Mouse (Mus musculus): ENCODE results near the gene Pik3cg. TPM values are rescaled to one million over a fixed set of nuclear protein-coding genes. Genes with fewer than 3 reads are reported as not detected.
A peak's percentile ranks its signal among the peaks of the same experiment; 100 is the strongest.

The Pik3cg gene
- polyA plus RNA-seq, 1 experiment from 2014 or later = 0.75 TPM

DNA sequence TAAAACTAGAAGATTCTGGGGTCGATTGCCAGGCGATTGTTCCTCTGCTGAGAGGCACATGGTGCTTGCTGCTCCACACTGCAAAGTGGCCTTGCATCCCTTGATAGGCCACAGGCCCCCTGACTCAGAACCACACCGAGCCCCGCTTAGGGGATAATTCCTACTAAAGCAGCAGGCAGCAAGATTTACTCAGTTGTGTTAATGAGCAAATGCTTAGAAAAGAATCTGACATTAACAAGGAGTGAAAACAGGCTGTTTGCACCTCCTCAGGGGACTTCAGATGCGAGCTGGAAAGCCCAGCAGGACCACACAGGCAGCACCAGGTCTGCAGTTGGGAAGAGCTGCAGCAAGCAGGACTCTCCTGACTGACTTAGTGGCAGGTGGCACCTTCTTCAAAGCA is 39.3 kb downstream of the Pik3cg start:
- 0 out of 2 replicates have a peak, but pooled peaks cover 8% of the 10 kb centered on the region for H3K4me1 ChIP-seq
- H3K4me3 ChIP-seq = no peak overlapping the region
- H3K36me3 ChIP-seq = no peaks in the 10 kb centered on the region
- no peaks in the 10 kb centered on the region for H3K9me3 ChIP-seq (replicated peaks)
- no peak for DNase-seq (ENCODE audit: low spot score)
- WGBS = 13% methylated on average over 5 of the region's 5 CpGs
- H3K27me3 ChIP-seq (ENCODE audit: low read depth, poor library complexity, severe bottlenecking) = no peaks in the 10 kb centered on the region
- H3K27ac ChIP-seq (replicated peaks) = no peak overlapping the region

DNA sequence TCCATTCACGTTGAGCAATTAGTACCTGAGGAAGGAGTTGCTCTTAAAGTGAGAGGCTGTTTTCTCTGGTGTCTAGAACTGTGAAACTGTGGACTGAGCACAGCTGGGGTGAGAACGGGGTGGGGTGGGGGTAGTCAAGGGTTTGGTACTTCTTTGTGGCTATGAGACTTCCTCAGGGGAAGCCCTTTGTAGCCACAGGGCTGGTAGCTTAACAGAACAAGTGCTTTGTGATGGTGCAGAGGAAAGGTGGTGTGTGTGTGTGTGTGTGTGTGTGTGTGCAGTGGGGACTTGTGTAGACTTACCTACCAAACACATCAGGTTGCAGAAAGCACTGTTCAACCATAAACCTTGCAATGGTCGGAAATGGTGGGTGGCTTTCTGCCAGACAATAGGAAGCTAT is 39.7 kb downstream of the Pik3cg start:
- H3K9me3 ChIP-seq (replicated peaks) = no peaks in the 10 kb centered on the region
- H3K36me3 ChIP-seq = no peaks in the 10 kb centered on the region
- H3K4me3 ChIP-seq = no peak overlapping the region
- WGBS = 21% methylated on average over 3 of the region's 3 CpGs
- no peak for DNase-seq (ENCODE audit: low spot score)
- H3K27me3 ChIP-seq (ENCODE audit: low read depth, poor library complexity, severe bottlenecking) = no peaks in the 10 kb centered on the region
- no peak overlapping the region for H3K27ac ChIP-seq (replicated peaks)
- 0 out of 2 replicates have a peak, but pooled peaks cover 8% of the 10 kb centered on the region for H3K4me1 ChIP-seq

DNA sequence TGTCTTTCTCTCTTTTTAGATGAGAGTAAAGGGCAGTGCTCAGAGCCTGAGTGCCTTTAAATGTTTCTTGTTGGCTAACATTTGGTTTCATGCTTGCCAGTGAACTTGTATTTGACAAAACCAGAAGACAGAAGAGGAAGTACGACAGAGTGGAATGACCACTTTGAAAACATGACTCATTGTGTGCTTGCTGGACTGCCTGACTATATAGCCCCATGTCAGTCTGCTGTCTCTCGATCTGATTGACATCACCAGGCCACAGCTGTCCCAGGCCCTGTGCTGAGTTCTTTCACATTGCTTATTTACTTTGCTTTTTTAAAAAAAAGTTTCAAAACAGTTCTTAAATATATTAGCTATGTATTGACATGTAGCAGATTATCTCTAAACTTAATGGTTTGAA is 44.8 kb downstream of the Pik3cg start:
- Histone ChIP-seq H3K36me3 (no peaks in the 10 kb centered on the region), H3K4me1 (peaks cover 5% of the 10 kb centered on the region), H3K9me3 (replicated peaks) (no peaks in the 10 kb centered on the region), H3K4me3 (no peak overlapping the region), H3K27ac (replicated peaks) (no peak overlapping the region), H3K27me3 (ENCODE audit: low read depth, poor library complexity, severe bottlenecking) (no peaks in the 10 kb centered on the region)
- no peak for DNase-seq (ENCODE audit: low spot score)
- WGBS = 86% methylated on average over 2 of the region's 2 CpGs

DNA sequence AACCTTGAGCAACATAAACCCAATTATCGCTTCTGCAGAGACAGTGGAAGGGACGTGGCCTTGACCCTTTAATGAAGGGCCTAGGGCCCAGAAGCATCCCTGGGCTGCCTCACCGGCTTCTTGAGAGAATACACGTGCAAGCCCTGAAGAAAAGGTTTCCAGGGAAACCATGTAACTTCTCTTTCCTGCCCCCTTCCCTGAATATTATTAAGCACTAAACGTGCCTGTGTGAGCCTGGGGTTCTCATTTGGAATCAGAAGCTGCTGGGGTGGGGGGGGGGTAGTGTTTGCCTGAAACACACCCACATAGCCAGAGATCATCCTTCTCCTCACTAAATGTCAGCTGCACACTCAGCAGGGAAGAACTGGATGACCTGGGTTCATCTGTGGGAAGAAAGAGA is 49.7 kb downstream of the Pik3cg start:
- Histone ChIP-seq H3K9me3 (replicated peaks) (no peaks in the 10 kb centered on the region), H3K4me1 (peaks cover 7% of the 10 kb centered on the region), H3K27ac (replicated peaks) (no peak overlapping the region), H3K36me3 (no peaks in the 10 kb centered on the region), H3K27me3 (ENCODE audit: low read depth, poor library complexity, severe bottlenecking) (no peaks in the 10 kb centered on the region), H3K4me3 (no peak overlapping the region)
- 35% methylated on average over 5 of the region's 5 CpGs for WGBS
- no peak for DNase-seq (ENCODE audit: low spot score)

DNA sequence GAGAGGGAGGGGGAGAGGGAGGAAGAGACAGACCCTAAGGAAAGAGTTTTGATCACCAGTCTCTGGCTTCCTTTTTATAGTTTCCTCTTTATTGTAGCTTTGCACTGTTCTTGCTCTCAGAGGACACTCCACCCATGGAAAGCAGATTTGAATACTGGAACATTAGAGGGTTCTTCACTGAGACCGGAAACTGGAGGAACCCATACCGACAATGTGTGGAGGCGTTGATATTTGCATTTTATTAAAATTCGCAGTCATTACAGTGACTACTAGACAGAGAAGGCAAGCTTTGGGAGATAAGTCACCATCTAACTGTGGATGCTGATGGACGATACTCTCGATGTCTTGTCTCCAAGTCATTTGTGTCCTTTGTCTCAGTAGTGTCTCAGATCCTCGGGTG is 61.9 kb downstream of the Pik3cg start:
- no peaks in the 10 kb centered on the region for H3K36me3 ChIP-seq
- H3K27ac ChIP-seq (replicated peaks) = no peak overlapping the region
- no peaks in the 10 kb centered on the region for H3K4me1 ChIP-seq
- H3K9me3 ChIP-seq (replicated peaks) = no peaks in the 10 kb centered on the region
- WGBS = 91% methylated on average over 7 of the region's 7 CpGs
- DNase-seq (ENCODE audit: low spot score) = no peak
- no peak overlapping the region for H3K4me3 ChIP-seq
- no peaks in the 10 kb centered on the region for H3K27me3 ChIP-seq (ENCODE audit: low read depth, poor library complexity, severe bottlenecking)

DNA sequence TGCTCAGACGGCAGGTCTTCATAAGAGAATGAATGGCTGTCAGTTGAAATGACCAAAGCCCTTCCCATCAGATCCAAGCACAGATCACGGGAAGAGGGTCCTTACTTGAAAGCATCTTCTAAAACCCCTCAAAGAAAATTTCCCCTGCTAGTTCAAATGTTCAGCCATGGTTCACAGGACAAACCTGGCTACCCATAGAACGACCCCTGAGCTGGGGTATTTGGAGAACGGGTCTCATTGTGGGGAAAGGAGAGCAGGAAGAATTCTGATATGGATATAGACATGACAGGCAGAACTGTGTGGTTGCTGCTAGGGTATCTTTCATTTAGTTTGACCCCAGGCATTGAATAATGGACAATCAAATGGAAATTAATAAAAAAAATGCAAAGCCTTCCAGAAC is 62.8 kb downstream of the Pik3cg start:
- no peak overlapping the region for H3K4me3 ChIP-seq
- no peaks in the 10 kb centered on the region for H3K9me3 ChIP-seq (replicated peaks)
- WGBS = 83% methylated on average over 4 of the region's 4 CpGs
- no peaks in the 10 kb centered on the region for H3K27me3 ChIP-seq (ENCODE audit: low read depth, poor library complexity, severe bottlenecking)
- no peaks in the 10 kb centered on the region for H3K36me3 ChIP-seq
- no peak overlapping the region for H3K27ac ChIP-seq (replicated peaks)
- DNase-seq (ENCODE audit: low spot score) = no peak
- H3K4me1 ChIP-seq = no peaks in the 10 kb centered on the region

DNA sequence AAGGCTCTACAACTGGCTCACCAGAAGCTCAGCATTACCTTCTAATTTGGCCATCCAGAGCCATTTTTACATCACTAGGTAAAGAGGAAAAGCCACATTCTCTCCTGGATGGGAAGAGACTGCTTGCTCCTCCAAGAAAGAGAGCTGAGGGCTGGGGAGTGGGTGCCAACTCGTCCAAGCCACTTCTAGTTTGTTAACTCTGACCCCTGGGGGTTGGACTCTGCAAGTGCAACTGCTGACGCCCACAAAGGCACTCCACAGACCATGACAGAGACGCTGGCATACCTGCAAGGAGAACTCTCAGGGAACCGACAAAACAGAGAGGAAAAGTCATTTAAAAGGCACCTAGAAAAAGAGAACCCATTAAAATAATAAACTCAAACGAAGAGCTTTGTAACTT is 63.9 kb downstream of the Pik3cg start:
- WGBS = 4% methylated on average over 5 of the region's 5 CpGs
- DNase-seq (ENCODE audit: low spot score) = peak; percentile 74
- H3K27ac ChIP-seq (replicated peaks) = no peak overlapping the region
- no peak overlapping the region for H3K4me3 ChIP-seq
- H3K36me3 ChIP-seq = no peaks in the 10 kb centered on the region
- no peaks in the 10 kb centered on the region for H3K27me3 ChIP-seq (ENCODE audit: low read depth, poor library complexity, severe bottlenecking)
- H3K9me3 ChIP-seq (replicated peaks) = no peaks in the 10 kb centered on the region
- no peaks in the 10 kb centered on the region for H3K4me1 ChIP-seq

DNA sequence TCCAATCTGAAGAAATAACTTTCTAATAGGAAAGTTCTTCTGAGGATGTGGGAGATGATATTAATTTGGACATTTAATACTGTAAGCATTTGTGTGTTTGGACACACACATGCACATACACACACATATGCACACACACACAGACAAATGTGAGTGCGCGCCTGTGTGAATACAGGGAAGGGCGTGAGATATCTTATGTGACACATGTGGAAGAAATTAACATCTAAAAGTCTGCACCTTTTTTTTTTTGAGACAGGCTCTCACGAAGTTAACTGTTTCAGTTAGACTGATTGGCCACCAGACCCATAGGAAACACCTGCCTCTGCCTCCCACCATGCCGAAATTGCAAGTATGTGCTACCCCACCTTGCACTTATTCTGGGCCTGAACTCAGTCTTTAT is 64.7 kb downstream of the Pik3cg start:
- no peak overlapping the region for H3K27ac ChIP-seq (replicated peaks)
- DNase-seq (ENCODE audit: low spot score) = no peak
- H3K4me3 ChIP-seq = no peak overlapping the region
- no peaks in the 10 kb centered on the region for H3K4me1 ChIP-seq
- no peaks in the 10 kb centered on the region for H3K27me3 ChIP-seq (ENCODE audit: low read depth, poor library complexity, severe bottlenecking)
- WGBS = 84% methylated on average over 5 of the region's 5 CpGs
- H3K36me3 ChIP-seq = no peaks in the 10 kb centered on the region
- H3K9me3 ChIP-seq (replicated peaks) = no peaks in the 10 kb centered on the region

DNA sequence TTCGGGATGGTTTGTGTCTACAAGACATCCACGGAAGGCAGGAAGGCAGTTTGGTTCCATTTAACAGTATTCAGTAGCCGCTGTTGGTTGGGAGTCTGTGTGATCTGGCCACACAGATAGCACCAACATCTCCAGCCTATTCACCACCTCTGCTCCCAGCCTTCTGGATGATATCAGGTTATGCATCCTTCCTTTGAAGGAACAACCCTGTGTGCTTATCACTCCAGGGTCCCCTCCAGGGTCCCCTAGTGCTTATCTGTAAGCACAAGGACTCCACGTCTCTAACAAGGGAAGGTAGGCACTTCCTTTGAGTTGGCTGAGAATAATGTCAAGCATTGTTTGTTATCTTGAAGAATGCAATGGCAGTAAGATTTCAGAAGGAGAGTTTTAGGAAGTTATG is 65.3 kb downstream of the Pik3cg start:
- Histone ChIP-seq H3K4me3 (no peak overlapping the region), H3K27me3 (ENCODE audit: low read depth, poor library complexity, severe bottlenecking) (no peaks in the 10 kb centered on the region), H3K36me3 (no peaks in the 10 kb centered on the region), H3K9me3 (replicated peaks) (no peaks in the 10 kb centered on the region), H3K27ac (replicated peaks) (no peak overlapping the region), H3K4me1 (no peaks in the 10 kb centered on the region)
- 74% methylated on average over 4 of the region's 4 CpGs for WGBS
- no peak for DNase-seq (ENCODE audit: low spot score)

DNA sequence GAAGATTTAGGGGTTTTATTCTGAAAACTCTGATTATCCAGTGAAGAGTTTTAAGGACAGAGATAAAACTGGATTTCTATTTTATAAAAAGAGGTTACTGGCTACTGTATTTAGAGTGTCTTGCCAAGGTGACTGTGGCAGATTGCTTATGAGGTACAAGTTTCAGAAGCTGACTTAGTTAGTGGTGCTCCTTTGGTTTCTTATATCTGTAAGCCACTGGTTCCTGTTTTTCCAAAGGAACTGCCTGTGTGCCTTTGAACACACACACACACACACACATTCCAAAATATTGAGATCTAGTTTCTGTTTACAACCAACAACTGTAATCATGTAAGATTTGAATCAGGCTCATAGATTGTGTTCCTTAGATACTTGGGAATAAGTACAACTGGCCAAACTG is 66.7 kb downstream of the Pik3cg start:
- DNase-seq (ENCODE audit: low spot score) = no peak
- no peak overlapping the region for H3K27ac ChIP-seq (replicated peaks)
- no peaks in the 10 kb centered on the region for H3K4me1 ChIP-seq
- H3K36me3 ChIP-seq = no peaks in the 10 kb centered on the region
- no peak overlapping the region for H3K4me3 ChIP-seq
- H3K27me3 ChIP-seq (ENCODE audit: low read depth, poor library complexity, severe bottlenecking) = no peaks in the 10 kb centered on the region
- no peaks in the 10 kb centered on the region for H3K9me3 ChIP-seq (replicated peaks)

DNA sequence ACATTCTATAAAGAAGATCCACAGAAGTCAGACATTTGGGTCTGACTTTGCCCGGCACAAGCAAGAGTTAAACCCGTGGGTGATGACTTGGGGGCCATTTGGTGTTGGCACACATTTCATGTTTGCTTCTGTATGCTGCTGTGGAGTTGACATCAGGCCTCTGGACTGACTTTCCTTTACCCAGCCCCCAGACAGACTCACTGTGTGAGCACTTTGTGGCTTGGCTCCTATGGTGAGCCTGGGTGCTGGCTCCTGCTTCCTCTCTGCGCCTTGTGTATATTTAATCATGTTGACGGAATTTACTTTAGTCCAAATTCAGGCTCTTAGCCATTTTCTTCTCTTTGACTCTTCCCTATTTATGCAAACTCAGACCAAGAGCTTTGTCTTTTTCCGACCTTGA is 69.6 kb downstream of the Pik3cg start:
- Histone ChIP-seq H3K27me3 (ENCODE audit: low read depth, poor library complexity, severe bottlenecking) (no peaks in the 10 kb centered on the region), H3K27ac (replicated peaks) (no peak overlapping the region), H3K4me1 (peaks cover 2% of the 10 kb centered on the region), H3K4me3 (no peak overlapping the region), H3K9me3 (replicated peaks) (no peaks in the 10 kb centered on the region), H3K36me3 (no peaks in the 10 kb centered on the region)
- WGBS = 84% methylated on average over 5 of the region's 5 CpGs
- no peak for DNase-seq (ENCODE audit: low spot score)

DNA sequence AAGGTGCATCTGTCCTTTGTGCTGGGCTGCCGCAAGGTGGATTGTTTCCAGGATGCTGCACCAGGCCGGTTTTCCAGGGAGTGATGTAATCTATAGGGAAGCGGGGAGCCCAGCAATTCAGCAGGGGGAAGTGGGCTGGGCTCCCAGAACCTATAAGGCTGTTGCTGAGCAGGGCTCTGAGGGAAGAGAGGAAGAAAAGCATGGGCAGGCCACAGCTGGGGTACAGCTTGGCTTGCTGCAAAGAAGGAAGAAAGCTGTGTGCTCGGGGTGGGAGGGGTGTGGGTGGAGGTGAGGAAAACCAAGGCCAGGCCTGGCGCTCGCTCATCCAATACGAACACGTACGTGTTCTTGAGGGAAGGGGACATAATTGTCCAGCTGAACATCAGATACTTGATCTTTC is 70.1 kb downstream of the Pik3cg start:
- no peak overlapping the region for H3K27ac ChIP-seq (replicated peaks)
- H3K4me3 ChIP-seq = no peak overlapping the region
- H3K36me3 ChIP-seq = no peaks in the 10 kb centered on the region
- no peak for DNase-seq (ENCODE audit: low spot score)
- no peaks in the 10 kb centered on the region for H3K9me3 ChIP-seq (replicated peaks)
- WGBS = 75% methylated on average over 9 of the region's 9 CpGs
- no peaks in the 10 kb centered on the region for H3K27me3 ChIP-seq (ENCODE audit: low read depth, poor library complexity, severe bottlenecking)
- H3K4me1 ChIP-seq = peaks cover 7% of the 10 kb centered on the region

DNA sequence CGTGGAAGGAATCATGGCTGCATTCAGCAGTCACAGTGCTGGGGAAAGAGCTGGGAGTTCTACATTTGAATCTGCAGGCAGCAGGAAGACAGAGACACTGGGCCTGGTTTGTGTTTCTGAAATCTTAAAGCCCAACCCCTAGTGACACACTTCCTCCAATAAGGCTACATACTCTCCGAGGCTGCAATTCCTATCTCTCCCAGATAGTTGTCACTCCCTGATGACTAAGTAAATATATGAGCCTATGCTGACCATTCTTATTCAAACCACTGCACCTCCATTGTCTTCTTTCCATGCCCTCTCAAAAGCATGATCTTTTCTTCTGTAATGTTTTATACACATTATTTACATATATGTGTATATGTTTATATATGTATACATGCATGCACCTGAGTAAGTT is 70.9 kb downstream of the Pik3cg start:
- no peak overlapping the region for H3K27ac ChIP-seq (replicated peaks)
- no peak overlapping the region for H3K4me3 ChIP-seq
- H3K4me1 ChIP-seq = peaks cover 15% of the 10 kb centered on the region
- H3K27me3 ChIP-seq (ENCODE audit: low read depth, poor library complexity, severe bottlenecking) = no peaks in the 10 kb centered on the region
- H3K9me3 ChIP-seq (replicated peaks) = no peaks in the 10 kb centered on the region
- H3K36me3 ChIP-seq = no peaks in the 10 kb centered on the region
- DNase-seq (ENCODE audit: low spot score) = no peak
- WGBS = 84% methylated on average over 2 of the region's 2 CpGs
